Mouse (Mus musculus): ENCODE data around the gene Spon2.

- TF ChIP-seq POU5F1 (IDR thresholded peaks at IDR 0.05; ENCODE audit: borderline replicate concordance, low read length) (no peak), CTCF (conservative IDR thresholded peaks at IDR 0.05; ENCODE audit: low read length) (no peak)
Observed at GRCm38 (mm10) chr5:33202516-33203170, 15.6 kb downstream of the Spon2 start.
